8 mouse cellular contexts compared by ENCODE assay signal in the genomic region with DNA sequence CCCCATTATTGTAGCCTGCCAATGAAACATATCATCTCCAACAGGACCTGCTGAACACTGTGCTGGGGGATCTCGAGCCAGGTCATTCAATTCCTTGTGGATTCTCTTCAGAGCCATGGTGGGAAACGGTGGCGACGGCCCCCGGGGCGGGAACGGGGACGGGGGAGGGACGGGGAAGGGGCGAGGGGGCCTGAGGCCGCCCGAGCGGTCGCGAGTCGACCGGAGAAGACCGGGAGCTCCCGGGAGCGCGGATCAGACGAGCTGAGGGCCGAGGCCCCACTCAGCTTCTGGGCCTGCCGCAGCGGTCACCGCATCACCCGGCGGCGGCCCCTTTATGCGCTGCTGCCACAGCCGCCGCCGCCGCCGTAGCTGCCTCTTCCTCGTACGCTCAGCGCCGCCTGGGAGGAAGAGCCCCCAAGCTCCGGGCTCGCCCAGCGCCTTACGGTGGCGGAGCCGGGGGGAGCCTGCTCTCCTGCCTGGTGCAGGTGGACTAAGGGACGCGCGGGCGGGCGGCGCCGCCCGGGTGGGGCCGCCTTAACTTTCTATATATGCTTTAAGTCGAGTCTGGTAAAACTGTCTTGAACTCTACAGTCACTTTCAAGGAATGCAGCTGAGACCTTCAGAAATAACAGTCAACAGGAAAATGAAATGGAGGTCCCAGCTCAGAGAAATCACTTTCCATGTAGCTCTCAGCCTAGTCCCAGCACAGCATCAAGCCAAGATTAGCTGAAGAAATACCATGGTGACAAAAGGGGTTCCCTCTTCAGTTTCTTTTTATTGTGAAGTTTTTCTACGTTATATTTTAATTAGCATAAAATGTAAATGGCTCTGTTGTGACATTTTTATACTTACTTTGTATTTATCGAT.
DNase-seq lines count a peak whose midpoint lies in the region; ATAC-seq and TF ChIP-seq lines count a peak whose summit lies in the region.
"Not testable (repeated sequence)": the region's sequence is repeated elsewhere in the genome, so short reads cannot be mapped to it uniquely, and the experiment has no call there.

No protein-coding gene starts in this region.

- ATAC-seq in forebrain, embryonic 11.5 days (replicated peaks; ENCODE audit: low FRiP score): peak; percentile 94
- peak; percentile 80 for ATAC-seq in heart, embryonic 16.5 days (replicated peaks; ENCODE audit: extremely low read depth, insufficient read depth, low FRiP score)
- peak; percentile 69 for ATAC-seq in liver, embryonic 11.5 days (replicated peaks; ENCODE audit: low FRiP score)
- peak; percentile 95 for ATAC-seq in midbrain, embryonic 13.5 days

- not testable (repeated sequence) for H3K27me3 ChIP-seq in forebrain, embryonic 11.5 days (ENCODE audit: control insufficient read depth, insufficient read depth, low read length); heart, embryonic 16.5 days (ENCODE audit: control insufficient read depth, insufficient read depth, low read length); kidney, adult 2 months (replicated peaks; ENCODE audit: control insufficient read depth, insufficient read depth, low read length); liver, embryonic 11.5 days (replicated peaks; ENCODE audit: control insufficient read depth, insufficient read depth, low read length); midbrain, embryonic 13.5 days; spleen, adult 2 months (ENCODE audit: control insufficient read depth, insufficient read depth, low read length)

- H3K27ac ChIP-seq in forebrain, embryonic 11.5 days (ENCODE audit: low read depth, low read length); heart, embryonic 16.5 days (ENCODE audit: low read length); kidney, adult 2 months (ENCODE audit: insufficient read depth, low read depth, low read length); liver, embryonic 11.5 days (ENCODE audit: low read depth, low read length); midbrain, embryonic 13.5 days; spleen, adult 2 months (ENCODE audit: insufficient read depth, low read length): not testable (repeated sequence)

- H3K4me3 ChIP-seq in forebrain, embryonic 11.5 days (ENCODE audit: low read depth, low read length): peak overlapping the region; percentile 38
- peak overlapping the region; percentile 61 for H3K4me3 ChIP-seq in heart, embryonic 16.5 days (ENCODE audit: low read length)
- peak overlapping the region; percentile 39 for H3K4me3 ChIP-seq in kidney, adult 2 months (ENCODE audit: insufficient read depth, low read depth, low read length)
- H3K4me3 ChIP-seq in liver, embryonic 11.5 days (ENCODE audit: low read depth, low read length): peak overlapping the region; percentile 41
- H3K4me3 ChIP-seq in midbrain, embryonic 13.5 days (replicated peaks): peak overlapping the region; percentile 48
- H3K4me3 ChIP-seq in spleen, adult 2 months (ENCODE audit: extremely low read depth, insufficient read depth, insufficient read length): peak overlapping the region; percentile 30

- not testable (repeated sequence) for H3K9me3 ChIP-seq in forebrain, embryonic 11.5 days (ENCODE audit: control insufficient read depth, low read length); heart, embryonic 16.5 days (replicated peaks; ENCODE audit: control insufficient read depth, low read length); liver, embryonic 11.5 days (ENCODE audit: control insufficient read depth, low read length); midbrain, embryonic 13.5 days

- TF ChIP-seq POLR2A in kidney, adult 2 months (IDR thresholded peaks at IDR 0.05; ENCODE audit: low read depth, low read length); spleen, adult 2 months (IDR thresholded peaks at IDR 0.05; ENCODE audit: low read depth, low read length): not testable (repeated sequence)

- WGBS in forebrain, embryonic 11.5 days: 5% methylated on average over 33 of the region's 57 CpGs
- WGBS in heart, embryonic 16.5 days: 4% methylated on average over 47 of the region's 57 CpGs
- 6% methylated on average over 44 of the region's 57 CpGs for WGBS in kidney, adult 2 months
- 6% methylated on average over 37 of the region's 57 CpGs for WGBS in liver, embryonic 11.5 days
- WGBS in midbrain, embryonic 13.5 days: 3% methylated on average over 44 of the region's 57 CpGs
- WGBS in spleen, adult 2 months: 5% methylated on average over 48 of the region's 57 CpGs

- TF ChIP-seq CTCF in kidney, adult 2 months (conservative IDR thresholded peaks at IDR 0.05; ENCODE audit: insufficient read depth, insufficient read length, low read depth, low read length); spleen, adult 2 months (IDR thresholded peaks at IDR 0.05; ENCODE audit: extremely low read depth, insufficient read depth, insufficient read length, insufficient replicate concordance): not testable (repeated sequence)

- H3K4me1 ChIP-seq in forebrain, embryonic 11.5 days (replicated peaks; ENCODE audit: control insufficient read depth, insufficient read depth, low read length); heart, embryonic 16.5 days (ENCODE audit: control insufficient read depth, insufficient read depth, low read length); kidney, adult 2 months (ENCODE audit: control insufficient read depth, insufficient read depth, low read length); liver, embryonic 11.5 days (replicated peaks; ENCODE audit: control insufficient read depth, insufficient read depth, low read length); midbrain, embryonic 13.5 days (replicated peaks); spleen, adult 2 months (ENCODE audit: control insufficient read depth, insufficient read depth, insufficient read length): not testable (repeated sequence)

- peak; percentile 13 to 26 for DNase-seq in B cell, adult 2 months
- peak; percentile 22 for DNase-seq in cerebellum, adult 9-11 months
- DNase-seq in forebrain, embryonic 11.5 days (ENCODE audit: low spot score): peak; percentile 66
- not testable (repeated sequence) for DNase-seq in kidney, adult 2 months; liver, embryonic 11.5 days (ENCODE audit: low spot score); spleen, adult 2 months (ENCODE audit: low read depth in 1 of 2, low spot score in 2 of 2)

- peak overlapping the region; percentile 64 for H3K9ac ChIP-seq in forebrain, embryonic 11.5 days (ENCODE audit: low read length)
- peak overlapping the region; percentile 71 for H3K9ac ChIP-seq in heart, embryonic 16.5 days (ENCODE audit: low read length)
- not testable (repeated sequence) for H3K9ac ChIP-seq in liver, embryonic 11.5 days (ENCODE audit: low read depth, low read length)
- H3K9ac ChIP-seq in midbrain, embryonic 13.5 days (replicated peaks): peak overlapping the region; percentile 70

- H3K4me2 ChIP-seq in forebrain, embryonic 11.5 days (ENCODE audit: low read depth, low read length, severe bottlenecking): peak overlapping the region; percentile 73
- peak overlapping the region; percentile 77 for H3K4me2 ChIP-seq in heart, embryonic 16.5 days (ENCODE audit: low read depth, low read length)
- peak overlapping the region; percentile 70 for H3K4me2 ChIP-seq in liver, embryonic 11.5 days
- H3K4me2 ChIP-seq in midbrain, embryonic 13.5 days (replicated peaks): peak overlapping the region; percentile 67

- not testable (repeated sequence) for H3K36me3 ChIP-seq in forebrain, embryonic 11.5 days (ENCODE audit: control insufficient read depth, insufficient read depth, low read length); heart, embryonic 16.5 days (ENCODE audit: control insufficient read depth, insufficient read depth); kidney, adult 2 months (ENCODE audit: control insufficient read depth, insufficient read depth, low read length); liver, embryonic 11.5 days (ENCODE audit: control insufficient read depth, insufficient read depth, low read length); midbrain, embryonic 13.5 days; spleen, adult 2 months (ENCODE audit: control insufficient read depth, insufficient read depth, low read length)
